Mouse (Mus musculus) MEL (cell line): ENCODE measurements around the gene Kank1.

Experiments
- CHD1 ChIP-seq: IDR thresholded peaks from 2 replicates; pipeline ENCODE4 v1.6.1; 2012; ENCODE audit warnings: low read depth, mild to moderate bottlenecking, inconsistent platforms, low read length, improper control_type of control experiment
- GATA1 ChIP-seq: IDR thresholded peaks from 2 replicates; pipeline ENCODE4 v1.6.1; 2011; ENCODE audit warnings: low read depth, low read length, improper control_type of control experiment
- MAFK ChIP-seq: IDR thresholded peaks from 2 replicates; pipeline ENCODE4 v1.6.1; 2011; ENCODE audit warnings: low read depth, mild to moderate bottlenecking, low read length, improper control_type of control experiment, borderline replicate concordance
- NELFE ChIP-seq: IDR thresholded peaks from 2 replicates; pipeline ENCODE4 v1.6.1; 2011; ENCODE audit warnings: low read depth, low read length, improper control_type of control experiment

DNA sequence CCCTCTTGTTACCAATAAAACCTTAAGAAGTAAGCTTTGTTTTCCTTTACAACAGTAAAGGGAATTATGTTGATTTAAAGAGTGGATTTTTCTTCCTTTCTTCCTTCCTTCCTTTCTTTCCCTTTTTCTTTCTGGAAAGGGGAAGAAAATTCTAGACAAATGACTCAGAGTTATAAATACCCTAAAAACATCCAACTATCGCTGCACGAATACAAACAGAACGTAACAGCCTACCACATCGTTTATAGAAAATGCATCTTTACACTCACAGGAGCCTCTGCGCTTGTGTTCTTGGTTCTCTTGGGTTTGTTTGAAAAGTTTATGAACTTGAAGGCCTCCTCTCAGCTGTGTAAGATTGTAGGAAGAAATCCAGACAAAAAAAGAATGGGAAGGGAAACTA lies 178.7 kb downstream of the Kank1 start:
- TF ChIP-seq CHD1 (no peak), NELFE (no peak), MAFK (no peak), GATA1 (no peak)
